Mouse (Mus musculus) heart, embryonic 10.5 days (tissue): ENCODE results near the gene Bricd5. TPM values are rescaled to one million over a fixed set of nuclear protein-coding genes. Genes with fewer than 3 reads are reported as not detected.

Experiments
- DNase-seq: peaks from one replicate; pipeline ENCODE4 v3.0.0-alpha.2; 2017; ENCODE audit warnings: low spot score
- H3K27ac ChIP-seq: fragments of 300-500 bp; sonication (generic); 2 replicates; pipeline ENCODE4 v1.5.1; 2016; ENCODE audit warnings: mild to moderate bottlenecking
- H3K27me3 ChIP-seq: fragments of 300-500 bp; sonication (generic); 2 replicates; pipeline ENCODE4 v1.6.1; 2016; ENCODE audit warnings: mild to moderate bottlenecking; ENCODE audit not compliant: poor library complexity, insufficient read depth, severe bottlenecking
- H3K36me3 ChIP-seq: fragments of 300-500 bp; sonication (generic); 2 replicates; pipeline ENCODE4 v1.6.1; 2016; ENCODE audit warnings: mild to moderate bottlenecking, moderate library complexity
- H3K4me1 ChIP-seq: fragments of 300-500 bp; sonication (generic); 2 replicates; pipeline ENCODE4 v1.6.1; 2016; ENCODE audit warnings: mild to moderate bottlenecking
- H3K4me3 ChIP-seq: fragments of 300-500 bp; sonication (generic); 2 replicates; pipeline ENCODE4 v1.5.1; 2016; ENCODE audit warnings: mild to moderate bottlenecking, moderate library complexity
- H3K9me3 ChIP-seq: fragments of 300-500 bp; sonication (generic); 2 replicates; pipeline ENCODE4 v1.6.1; 2016; ENCODE audit warnings: mild to moderate bottlenecking, moderate library complexity
- WGBS: fragments of 180-500 bp; shearing (Covaris S2); methylation state at CpG from one replicate; pipeline ENCODE4 v1.1.7; 2016; 5-methylcytosine and 5-hydroxymethylcytosine counted together
- polyA plus RNA-seq: library from polyadenylated mRNA; unstranded; fragments of >200 nt; fragmentation: Nextera tagmentation; extraction: Ambion mirVana; gene quantifications from 2 replicates; pipeline ENCODE4 v1.2.1, GENCODE M21; 2016

Gene Bricd5
- polyA plus RNA-seq, 1 experiment from 2014 or later: 0.69 TPM

GRCm38 (mm10) chr17:24469336-24469909, 4.3 kb upstream of the Bricd5 start:
- peaks cover 17% of the 10 kb centered on the region; the same call in 1 of the 2 replicates for H3K36me3 ChIP-seq
- no peak for DNase-seq
- H3K27me3 ChIP-seq: no peaks in the 10 kb centered on the region
- peak overlapping the region; percentile 97 for H3K27ac ChIP-seq
- H3K4me3 ChIP-seq: peak overlapping the region; percentile 95
- H3K9me3 ChIP-seq: no peaks in the 10 kb centered on the region
- peaks cover 41% of the 10 kb centered on the region for H3K4me1 ChIP-seq
- WGBS: 14% methylated on average over 7 of the region's 7 CpGs

DNA sequence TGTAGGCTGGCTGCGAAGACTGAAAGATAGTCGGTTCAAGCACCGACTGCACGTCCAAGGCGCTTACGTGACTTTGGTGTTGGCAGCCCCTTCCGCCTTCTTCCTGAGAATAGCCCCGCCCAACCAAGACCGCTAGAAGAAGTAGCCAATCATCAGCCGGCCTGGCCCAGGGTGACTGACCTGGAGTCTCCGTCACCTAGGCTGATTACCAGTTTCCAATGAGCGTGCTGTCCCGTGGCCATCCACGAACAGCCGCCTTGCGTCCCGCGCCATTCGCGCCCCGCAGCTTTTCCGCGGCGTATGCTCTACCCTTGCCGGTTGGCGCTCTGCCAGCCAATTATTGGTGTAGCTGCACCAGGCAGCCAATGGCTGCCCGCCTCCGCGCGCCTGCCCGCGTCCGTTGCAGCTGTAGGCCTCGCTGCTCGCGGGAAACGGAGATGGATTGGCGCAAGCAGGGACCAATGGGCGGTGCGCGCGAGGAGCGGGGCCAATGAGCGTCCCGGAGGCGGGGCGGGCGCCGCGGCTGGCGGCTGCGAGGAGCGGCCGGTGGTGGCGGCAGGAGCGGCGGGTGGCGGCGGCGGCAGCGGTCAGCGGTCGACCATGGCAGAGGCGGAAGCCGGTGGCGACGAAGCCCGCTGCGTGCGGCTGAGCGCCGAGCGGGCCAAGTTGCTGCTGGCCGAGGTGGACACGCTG, 3.6 kb upstream of the Bricd5 start, which contains the start of the genes E4f1 and Pgp:
Gene E4f1, minus strand, starts transcription at position 404 of the 693 bp plus-strand sequence.
Gene Pgp, plus strand, starts transcription at position 483 of the 693 bp plus-strand sequence.
- Histone ChIP-seq H3K27me3 (no peaks in the 10 kb centered on the region), H3K4me1 (peaks cover 43% of the 10 kb centered on the region), H3K9me3 (no peaks in the 10 kb centered on the region), H3K4me3 (peak within 1 kb of the TSS; percentile 95), H3K27ac (peak within 1 kb of the TSS; percentile 97), H3K36me3 (peaks cover 23% of the 10 kb centered on the region)
- peak; percentile 99 for DNase-seq
- under 1% methylated on average over 75 of the region's 75 CpGs for WGBS

GRCm38 (mm10) chr17:24470701-24471527, 2.8 kb upstream of the Bricd5 start:
- peaks cover 43% of the 10 kb centered on the region for H3K4me1 ChIP-seq
- peak overlapping the region; percentile 95 for H3K4me3 ChIP-seq
- H3K27ac ChIP-seq: peak overlapping the region; percentile 97
- no peaks in the 10 kb centered on the region for H3K9me3 ChIP-seq
- WGBS: under 1% methylated on average over 68 of the region's 68 CpGs
- H3K36me3 ChIP-seq: peaks cover 32% of the 10 kb centered on the region
- peak; percentile 85 for DNase-seq
- H3K27me3 ChIP-seq: no peaks in the 10 kb centered on the region

DNA sequence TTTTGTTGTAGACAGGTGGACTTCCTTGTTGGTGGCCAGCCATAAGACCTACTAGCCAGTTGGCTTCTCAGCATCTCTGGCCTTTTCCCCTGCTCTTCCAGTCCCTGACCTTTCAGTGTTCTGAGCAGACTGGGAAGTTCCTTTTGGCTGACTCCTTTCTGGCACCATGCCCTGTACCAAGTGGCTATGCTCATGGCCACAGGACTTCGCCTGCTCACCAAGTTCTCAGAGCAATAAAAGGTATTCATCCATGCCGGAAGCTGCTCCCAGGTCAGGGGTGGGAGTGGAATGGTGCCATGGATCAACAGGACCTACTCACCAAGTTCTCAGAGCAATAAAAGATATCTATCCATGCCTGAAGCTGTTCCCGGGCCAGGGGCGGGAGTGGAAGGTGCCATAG, 1.2 kb upstream of the Bricd5 start:
- Histone ChIP-seq H3K36me3 (peaks cover 48% of the 10 kb centered on the region), H3K9me3 (no peaks in the 10 kb centered on the region), H3K27me3 (no peaks in the 10 kb centered on the region), H3K4me1 (peaks cover 43% of the 10 kb centered on the region), H3K27ac (no peak overlapping the region), H3K4me3 (peak overlapping the region; percentile 95; the same call in 1 of the 2 replicates)
- no peak for DNase-seq
- 80% methylated on average over 4 of the region's 4 CpGs for WGBS

DNA sequence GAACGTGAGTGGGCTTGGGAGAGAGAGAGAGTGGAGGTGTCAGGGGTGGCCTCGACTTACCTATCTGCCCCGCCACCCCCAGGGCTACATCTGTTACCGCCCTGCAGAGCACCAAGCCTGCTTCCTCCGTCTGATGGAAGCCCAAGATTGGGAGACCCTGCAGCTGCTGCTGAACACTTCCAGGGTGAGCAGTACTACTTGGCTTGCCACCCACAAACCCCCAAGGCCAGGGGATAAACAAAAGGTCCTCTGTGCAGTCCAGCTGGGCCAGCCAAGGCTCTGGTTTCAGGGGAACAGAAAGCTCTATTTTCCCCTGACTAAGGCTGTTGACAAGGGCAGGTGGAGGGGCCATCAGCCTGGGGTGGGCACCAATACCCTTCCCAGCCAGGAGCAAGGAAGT, 873 bp downstream of the Bricd5 start:
- no peak for DNase-seq
- 65% methylated on average over 5 of the region's 5 CpGs for WGBS
- Histone ChIP-seq H3K9me3 (no peaks in the 10 kb centered on the region), H3K4me3 (no peak overlapping the region), H3K27ac (no peak overlapping the region), H3K27me3 (no peaks in the 10 kb centered on the region), H3K4me1 (peaks cover 52% of the 10 kb centered on the region), H3K36me3 (peaks cover 52% of the 10 kb centered on the region)

GRCm38 (mm10) chr17:24475586-24475985, 1.9 kb downstream of the Bricd5 start:
- no peak overlapping the region for H3K4me3 ChIP-seq

DNA sequence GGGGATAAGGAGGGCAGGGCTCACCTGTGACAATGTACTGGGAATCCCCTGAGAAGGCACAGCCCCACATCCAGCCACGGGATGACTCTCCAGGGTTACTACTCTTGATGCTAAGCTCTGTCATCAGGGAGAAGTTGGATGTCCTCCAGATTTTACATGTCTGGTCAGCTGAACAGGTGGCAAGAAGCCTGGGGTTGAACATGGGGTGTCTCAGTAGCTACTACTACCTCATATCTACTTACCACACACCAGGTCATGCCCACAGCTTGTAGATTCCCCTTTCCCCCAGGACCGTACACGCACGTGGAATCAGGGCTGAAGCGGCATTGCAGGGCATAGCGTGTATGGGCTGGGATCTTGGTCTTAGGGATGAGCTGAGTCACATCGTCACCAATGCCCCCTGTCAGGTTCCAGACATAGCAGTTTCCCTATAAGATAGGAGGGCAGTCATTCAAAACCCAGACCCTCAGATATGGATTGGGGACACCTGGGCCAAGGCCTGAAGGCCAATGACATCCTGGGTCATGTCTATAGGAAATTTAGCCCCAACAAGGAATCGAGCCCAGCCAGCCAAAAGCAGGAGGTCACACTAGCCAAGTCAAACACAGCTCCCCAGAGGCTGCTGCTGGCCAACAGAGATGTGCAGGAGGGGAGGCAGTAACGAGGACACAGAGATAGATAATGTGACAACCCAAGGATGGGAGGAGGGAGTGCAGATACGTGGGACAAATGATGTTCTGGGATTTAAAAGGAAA, 2.5 kb downstream of the Bricd5 start:
- H3K27ac ChIP-seq: no peak overlapping the region
- 87% methylated on average over 10 of the region's 10 CpGs for WGBS
- peak; percentile 64 for DNase-seq
- H3K4me3 ChIP-seq: no peak overlapping the region
- H3K27me3 ChIP-seq: no peaks in the 10 kb centered on the region
- peaks cover 52% of the 10 kb centered on the region for H3K36me3 ChIP-seq
- no peaks in the 10 kb centered on the region for H3K9me3 ChIP-seq
- peaks cover 49% of the 10 kb centered on the region for H3K4me1 ChIP-seq

More at GRCm38 (mm10) chr17:24475586-24475985, 1.9 kb downstream of the Bricd5 start:
- H3K27ac ChIP-seq: no peak overlapping the region
- H3K27me3 ChIP-seq: no peaks in the 10 kb centered on the region
- DNase-seq: peak; percentile 60
- H3K4me1 ChIP-seq: peaks cover 54% of the 10 kb centered on the region
- H3K9me3 ChIP-seq: no peaks in the 10 kb centered on the region
- 90% methylated on average over 6 of the region's 6 CpGs for WGBS
- H3K36me3 ChIP-seq: peaks cover 52% of the 10 kb centered on the region

GRCm38 (mm10) chr17:24477053-24477984, 3.6 kb downstream of the Bricd5 start:
- Histone ChIP-seq H3K4me3 (peak overlapping the region; percentile 82; the same call in 1 of the 2 replicates), H3K27me3 (no peaks in the 10 kb centered on the region), H3K4me1 (peaks cover 38% of the 10 kb centered on the region), H3K36me3 (peaks cover 52% of the 10 kb centered on the region), H3K27ac (no peak overlapping the region; the same call in 1 of the 2 replicates), H3K9me3 (no peaks in the 10 kb centered on the region)
- 89% methylated on average over 20 of the region's 20 CpGs for WGBS
- DNase-seq: peak; percentile 75

- peak; percentile 75 for DNase-seq
- Histone ChIP-seq H3K4me1 (peaks cover 30% of the 10 kb centered on the region), H3K4me3 (peak overlapping the region; percentile 82), H3K9me3 (no peaks in the 10 kb centered on the region), H3K36me3 (peaks cover 47% of the 10 kb centered on the region), H3K27me3 (no peaks in the 10 kb centered on the region), H3K27ac (peak overlapping the region; percentile 98)
- WGBS: 52% methylated on average over 11 of the region's 11 CpGs
Observed at GRCm38 (mm10) chr17:24477985-24478600, 4.4 kb downstream of the Bricd5 start.

- WGBS: under 1% methylated on average over 48 of the region's 48 CpGs
- Histone ChIP-seq H3K9me3 (no peaks in the 10 kb centered on the region), H3K27me3 (no peaks in the 10 kb centered on the region), H3K4me1 (peaks cover 26% of the 10 kb centered on the region), H3K27ac (peak within 1 kb of the TSS; percentile 98), H3K4me3 (peak within 1 kb of the TSS; percentile 82), H3K36me3 (peaks cover 42% of the 10 kb centered on the region)
- DNase-seq: peak; percentile 98
Observed at GRCm38 (mm10) chr17:24478663-24479380, 5.1 kb downstream of the Bricd5 start, which contains the start of gene Mlst8. TSS of gene Mlst8 (minus strand) at chr17:24479078.
